Mouse (Mus musculus) embryonic facial prominence, embryonic 15.5 days (tissue): ENCODE measurements at regions not wholly inside any gene's neighbourhood (a gene's known extent, or its start where the extent isn't known, plus 50 kb on each side); places are given as distances from the start of the nearest gene placed in this dataset.
A peak's percentile ranks its signal among the peaks of the same experiment; 100 is the strongest.
"Not testable (repeated sequence)": the region's sequence is repeated elsewhere in the genome, so short reads cannot be mapped to it uniquely, and the experiment has no call there.

Source experiments
- ATAC-seq: fragments of 200-750 bp; cut with Nextera tagmentation; 2 replicates; pipeline ENCODE4 v1.8.0; 2017; ENCODE audit warnings: low read depth, moderate TSS enrichment; ENCODE audit not compliant: insufficient number of reproducible peaks, low FRiP score, low TSS enrichment
- H3K27ac ChIP-seq: fragments of 300-500 bp; sonication (generic); replicated peaks from 2 replicates; pipeline ENCODE4 v1.5.1; 2015; ENCODE audit warnings: mild to moderate bottlenecking, inconsistent platforms
- H3K27me3 ChIP-seq: fragments of 300-500 bp; sonication (generic); 2 replicates; pipeline ENCODE4 v1.6.1; 2015; ENCODE audit warnings: inconsistent platforms
- H3K36me3 ChIP-seq: fragments of 300-500 bp; sonication (generic); 2 replicates; pipeline ENCODE4 v1.6.1; 2015; ENCODE audit warnings: mild to moderate bottlenecking, inconsistent platforms
- H3K4me1 ChIP-seq: fragments of 300-500 bp; sonication (generic); 2 replicates; pipeline ENCODE4 v1.6.1; 2015; ENCODE audit warnings: inconsistent platforms
- H3K4me2 ChIP-seq: fragments of 300-500 bp; sonication (generic); replicated peaks from 2 replicates; pipeline ENCODE4 v1.6.1; 2015; ENCODE audit warnings: mild to moderate bottlenecking, inconsistent platforms
- H3K4me3 ChIP-seq: fragments of 300-500 bp; sonication (generic); replicated peaks from 2 replicates; pipeline ENCODE4 v1.5.1; 2015; ENCODE audit warnings: mild to moderate bottlenecking, inconsistent platforms
- H3K9ac ChIP-seq: fragments of 300-500 bp; sonication (generic); 2 replicates; pipeline ENCODE4 v1.6.1; 2015; ENCODE audit warnings: inconsistent platforms
- H3K9me3 ChIP-seq: fragments of 300-500 bp; sonication (generic); replicated peaks from 2 replicates; pipeline ENCODE4 v1.6.1; 2016; ENCODE audit warnings: inconsistent platforms
- WGBS: fragments of 180-500 bp; shearing (Covaris S2); methylation state at CpG from one replicate; pipeline ENCODE4 v1.1.7; 2015; 5-methylcytosine and 5-hydroxymethylcytosine counted together

- Histone ChIP-seq H3K27me3 (no peaks in the 10 kb centered on the region), H3K9ac (no peak overlapping the region), H3K9me3 (no peaks in the 10 kb centered on the region), H3K4me3 (no peak overlapping the region), H3K27ac (no peak overlapping the region), H3K4me2 (no peak overlapping the region), H3K36me3 (no peaks in the 10 kb centered on the region), H3K4me1 (peaks cover 3% of the 10 kb centered on the region; the same call in 1 of the 2 replicates)
- no peak for ATAC-seq
- WGBS: 85% methylated on average over 6 of the region's 6 CpGs
These were observed 179.5 kb upstream of the Tsc22d2 start for GRCm38 (mm10) chr3:58234846-58235630.

DNA sequence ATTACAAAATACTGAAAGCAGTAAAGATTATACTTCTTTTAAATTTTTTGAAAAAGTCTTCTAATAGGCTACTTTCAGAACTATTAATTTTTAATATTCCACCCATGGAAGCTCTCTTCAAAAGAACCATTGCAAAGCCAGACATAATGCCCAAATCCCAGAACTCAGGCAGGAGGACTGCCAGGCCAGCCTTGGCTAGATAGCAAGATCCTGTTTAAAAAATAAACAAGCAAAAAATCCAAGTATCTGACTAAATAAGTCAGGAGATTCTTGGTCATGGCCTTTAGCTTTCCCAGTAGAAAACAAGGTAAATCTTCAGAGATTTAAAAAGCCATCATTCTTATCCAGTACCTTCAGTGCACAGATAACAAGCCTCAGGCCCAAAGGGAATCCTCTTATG, 176.4 kb upstream of the Tsc22d2 start:
- H3K27me3 ChIP-seq: no peaks in the 10 kb centered on the region
- H3K9me3 ChIP-seq: no peaks in the 10 kb centered on the region
- H3K4me1 ChIP-seq: no peaks in the 10 kb centered on the region
- no peaks in the 10 kb centered on the region for H3K36me3 ChIP-seq
- no peak overlapping the region for H3K9ac ChIP-seq
- no peak overlapping the region for H3K27ac ChIP-seq
- ATAC-seq: no peak
- H3K4me2 ChIP-seq: no peak overlapping the region
- H3K4me3 ChIP-seq: no peak overlapping the region

DNA sequence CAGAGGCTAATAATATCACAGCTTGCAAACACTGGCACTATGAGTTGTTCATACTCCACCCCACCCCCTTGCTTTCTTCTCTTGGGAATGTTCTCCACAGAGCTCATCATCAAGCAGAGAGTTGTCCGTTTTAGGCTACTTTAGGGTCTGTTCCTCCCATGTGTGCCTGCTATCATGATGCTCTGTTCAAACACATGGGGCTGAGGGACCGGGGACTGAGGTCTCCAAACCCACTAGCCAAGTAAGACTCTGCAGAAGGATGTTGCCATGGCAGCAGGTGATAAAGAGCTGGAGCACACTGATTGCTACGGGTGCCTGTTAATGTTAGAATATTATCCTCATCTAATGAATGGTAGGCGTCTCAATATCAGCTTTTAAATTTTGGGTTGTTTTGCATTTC, 173.7 kb upstream of the Tsc22d2 start:
- H3K27ac ChIP-seq: no peak overlapping the region
- H3K36me3 ChIP-seq: no peaks in the 10 kb centered on the region
- H3K9me3 ChIP-seq: no peaks in the 10 kb centered on the region
- no peak overlapping the region for H3K4me3 ChIP-seq
- H3K27me3 ChIP-seq: no peaks in the 10 kb centered on the region
- WGBS: 81% methylated on average over 4 of the region's 4 CpGs
- no peaks in the 10 kb centered on the region for H3K4me1 ChIP-seq
- no peak overlapping the region for H3K4me2 ChIP-seq
- ATAC-seq: no peak
- H3K9ac ChIP-seq: no peak overlapping the region

GRCm38 (mm10) chr3:58245361-58245760, 169.2 kb upstream of the Tsc22d2 start:
- H3K4me3 ChIP-seq: no peak overlapping the region
- H3K9me3 ChIP-seq: no peaks in the 10 kb centered on the region
- H3K9ac ChIP-seq: no peak overlapping the region
- H3K36me3 ChIP-seq: no peaks in the 10 kb centered on the region
- H3K4me1 ChIP-seq: no peaks in the 10 kb centered on the region
- WGBS: 31% methylated on average over 5 of the region's 5 CpGs
- no peak for ATAC-seq
- H3K4me2 ChIP-seq: no peak overlapping the region
- H3K27me3 ChIP-seq: no peaks in the 10 kb centered on the region
- H3K27ac ChIP-seq: no peak overlapping the region

DNA sequence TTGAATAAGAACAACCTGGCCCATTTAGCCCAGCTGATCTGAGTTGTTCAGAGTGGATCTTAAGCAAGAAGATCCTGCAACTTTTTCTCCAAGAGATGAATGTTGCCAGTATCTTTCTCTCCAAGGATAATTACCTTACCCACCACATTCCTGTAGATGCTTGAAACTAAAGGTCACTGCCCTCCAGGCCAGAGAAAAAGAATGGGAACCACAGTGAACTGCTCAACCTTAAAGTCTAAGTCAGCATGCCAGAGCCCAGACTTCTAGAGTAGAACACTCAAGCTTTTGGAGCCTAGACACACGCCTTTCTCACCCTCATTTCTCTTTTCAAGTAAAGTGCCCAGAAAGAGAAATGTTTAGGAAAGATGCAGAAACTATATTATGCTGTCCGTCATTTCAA, 166.5 kb upstream of the Tsc22d2 start:
- Histone ChIP-seq H3K27ac (no peak overlapping the region), H3K9ac (no peak overlapping the region), H3K9me3 (no peaks in the 10 kb centered on the region), H3K27me3 (no peaks in the 10 kb centered on the region), H3K4me1 (no peaks in the 10 kb centered on the region), H3K4me3 (no peak overlapping the region), H3K36me3 (no peaks in the 10 kb centered on the region), H3K4me2 (no peak overlapping the region)
- 88% methylated on average over 2 of the region's 2 CpGs for WGBS
- no peak for ATAC-seq

GRCm38 (mm10) chr3:58253942-58254341, 160.6 kb upstream of the Tsc22d2 start:
- no peaks in the 10 kb centered on the region for H3K27me3 ChIP-seq
- no peaks in the 10 kb centered on the region for H3K9me3 ChIP-seq
- no peak overlapping the region for H3K4me3 ChIP-seq
- no peaks in the 10 kb centered on the region for H3K36me3 ChIP-seq
- H3K4me1 ChIP-seq: no peaks in the 10 kb centered on the region
- no peak overlapping the region for H3K27ac ChIP-seq
- H3K9ac ChIP-seq: no peak overlapping the region
- WGBS: 60% methylated on average over 8 of the region's 8 CpGs
- H3K4me2 ChIP-seq: no peak overlapping the region
- no peak for ATAC-seq

- H3K27ac ChIP-seq: no peak overlapping the region
- 0 out of 2 replicates have a peak, but pooled peaks have one; percentile 24 for ATAC-seq
- WGBS: 56% methylated on average over 14 of the region's 14 CpGs
These were observed 146.7 kb upstream of the Tsc22d2 start for GRCm38 (mm10) chr3:58267606-58268325.

DNA sequence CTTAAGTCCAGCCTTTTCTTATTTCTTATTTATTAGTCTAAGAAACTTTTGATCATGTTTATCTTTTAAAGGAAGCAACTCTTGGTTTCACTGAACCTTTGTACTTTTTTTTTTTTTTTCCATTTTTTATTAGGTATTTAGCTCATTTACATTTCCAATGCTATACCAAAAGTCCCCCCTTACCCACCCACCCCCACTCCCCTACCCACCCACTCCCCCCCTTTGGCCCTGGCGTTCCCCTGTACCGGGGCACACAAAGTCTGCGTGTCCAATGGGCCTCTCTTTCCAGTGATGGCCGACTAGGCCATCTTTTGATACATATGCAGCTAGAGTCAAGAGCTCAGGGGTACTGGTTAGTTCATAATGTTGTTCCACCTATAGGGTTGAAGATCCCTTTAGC, 143.1 kb upstream of the Tsc22d2 start:
- not testable (repeated sequence) for H3K9me3 ChIP-seq, H3K4me3 ChIP-seq, H3K36me3 ChIP-seq, H3K27ac ChIP-seq, H3K27me3 ChIP-seq, H3K4me1 ChIP-seq, H3K4me2 ChIP-seq, H3K9ac ChIP-seq
- peak; percentile 67; the same call in 1 of the 2 replicates for ATAC-seq
- WGBS: no CpG with 5 or more reads among the region's 4 CpGs

More at GRCm38 (mm10) chr3:58267606-58268325, 146.7 kb upstream of the Tsc22d2 start:
- Histone ChIP-seq H3K9ac (no peak overlapping the region), H3K4me3 (no peak overlapping the region), H3K27me3 (no peaks in the 10 kb centered on the region), H3K36me3 (no peaks in the 10 kb centered on the region), H3K4me1 (no peaks in the 10 kb centered on the region), H3K4me2 (no peak overlapping the region), H3K9me3 (no peaks in the 10 kb centered on the region)

DNA sequence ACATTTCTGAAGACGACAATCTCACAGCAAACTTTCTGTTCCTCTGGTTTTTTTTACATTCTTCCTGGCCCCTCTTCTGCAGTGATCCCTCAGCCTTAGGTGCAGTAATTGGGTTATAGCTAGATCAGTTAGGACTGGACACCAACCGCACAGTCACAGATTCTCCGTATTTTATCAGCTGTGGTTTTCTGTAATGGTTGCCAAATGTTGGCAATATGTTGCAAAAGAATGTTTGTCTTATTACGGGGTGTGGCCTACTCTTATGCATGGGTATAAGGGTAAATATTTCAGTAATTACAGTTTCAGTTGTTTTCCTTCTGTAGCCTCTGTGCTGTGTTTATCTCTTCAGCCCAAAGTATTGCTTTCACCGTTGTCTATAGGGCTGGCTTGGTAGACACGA, 133.2 kb upstream of the Tsc22d2 start:
- 45% methylated on average over 6 of the region's 6 CpGs for WGBS
- Histone ChIP-seq H3K4me1 (no peaks in the 10 kb centered on the region), H3K27ac (no peak overlapping the region), H3K27me3 (no peaks in the 10 kb centered on the region), H3K4me2 (no peak overlapping the region), H3K9ac (no peak overlapping the region), H3K36me3 (no peaks in the 10 kb centered on the region), H3K4me3 (no peak overlapping the region), H3K9me3 (no peaks in the 10 kb centered on the region)
- ATAC-seq: no peak

DNA sequence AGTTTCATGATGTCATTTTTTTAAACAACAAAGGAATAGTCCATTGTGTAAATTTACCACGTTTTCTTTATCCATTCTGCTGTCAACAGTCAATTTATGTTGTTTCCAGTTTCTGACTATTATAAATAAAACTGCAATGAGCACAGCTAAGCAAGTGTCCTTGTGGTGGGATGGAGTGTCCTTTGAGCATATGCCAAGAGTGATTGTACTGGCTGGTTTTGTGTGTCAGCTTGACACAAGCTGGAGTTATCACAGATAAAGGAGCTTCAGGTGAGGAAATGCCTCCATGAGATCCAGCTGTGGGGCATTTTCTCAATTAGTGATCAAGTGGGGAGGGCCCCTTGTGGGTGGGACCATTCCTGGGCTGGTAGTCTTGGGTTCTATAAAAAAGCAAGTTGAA, 130.1 kb upstream of the Tsc22d2 start:
- not testable (repeated sequence) for H3K4me1 ChIP-seq, ATAC-seq, H3K9ac ChIP-seq, H3K27me3 ChIP-seq, H3K9me3 ChIP-seq, H3K36me3 ChIP-seq, H3K27ac ChIP-seq, H3K4me2 ChIP-seq, H3K4me3 ChIP-seq
- WGBS: 52% methylated on average over 1 of the region's 1 CpGs

GRCm38 (mm10) chr3:58295810-58296209, 118.7 kb upstream of the Tsc22d2 start:
- H3K27ac ChIP-seq: no peak overlapping the region
- no peaks in the 10 kb centered on the region for H3K36me3 ChIP-seq
- no peak overlapping the region for H3K4me2 ChIP-seq
- no peaks in the 10 kb centered on the region for H3K27me3 ChIP-seq
- H3K9ac ChIP-seq: no peak overlapping the region
- ATAC-seq: no peak
- 76% methylated on average over 5 of the region's 5 CpGs for WGBS
- no peaks in the 10 kb centered on the region for H3K4me1 ChIP-seq
- H3K4me3 ChIP-seq: no peak overlapping the region
- H3K9me3 ChIP-seq: no peaks in the 10 kb centered on the region

GRCm38 (mm10) chr3:58300213-58300612, 114.3 kb upstream of the Tsc22d2 start:
- 48% methylated on average over 2 of the region's 2 CpGs for WGBS
- no peaks in the 10 kb centered on the region for H3K9me3 ChIP-seq
- H3K4me3 ChIP-seq: no peak overlapping the region
- no peaks in the 10 kb centered on the region for H3K36me3 ChIP-seq
- no peak for ATAC-seq
- H3K9ac ChIP-seq: no peak overlapping the region
- H3K27ac ChIP-seq: no peak overlapping the region
- no peak overlapping the region for H3K4me2 ChIP-seq
- H3K4me1 ChIP-seq: no peaks in the 10 kb centered on the region; the same call in 1 of the 2 replicates
- no peaks in the 10 kb centered on the region for H3K27me3 ChIP-seq
